Mouse (Mus musculus): Measurements from ENCODE around the gene Ccr10.

GRCm38 (mm10) chr11:101148751-101149150 is 26.5 kb downstream of the Ccr10 start:
- TF ChIP-seq POLR2A (IDR thresholded peaks at IDR 0.05; ENCODE audit: borderline replicate concordance, extremely low read depth, insufficient read depth, insufficient read length, poor library complexity, severe bottlenecking) (no peak), CTCF (IDR thresholded peaks at IDR 0.05; ENCODE audit: borderline replicate concordance, extremely low read depth, insufficient read depth, insufficient read length) (no peak)

All from brain, embryonic 14.5 days (tissue).